Mouse (Mus musculus) adrenal gland, adult (tissue): ENCODE results near the gene Dyrk1b.
"Not testable (repeated sequence)": the region's sequence is repeated elsewhere in the genome, so short reads cannot be mapped to it uniquely, and the experiment has no call there.

ENCODE experiments used
- DNase-seq, 2 experiments: peaks; one replicate each; pipeline ENCODE4 v3.0.0; 2022 to 2023; ENCODE audit warnings: low spot score in 1 of 2; ENCODE audit not compliant: inconsistent age in 2 of 2

The Dyrk1b gene

DNA sequence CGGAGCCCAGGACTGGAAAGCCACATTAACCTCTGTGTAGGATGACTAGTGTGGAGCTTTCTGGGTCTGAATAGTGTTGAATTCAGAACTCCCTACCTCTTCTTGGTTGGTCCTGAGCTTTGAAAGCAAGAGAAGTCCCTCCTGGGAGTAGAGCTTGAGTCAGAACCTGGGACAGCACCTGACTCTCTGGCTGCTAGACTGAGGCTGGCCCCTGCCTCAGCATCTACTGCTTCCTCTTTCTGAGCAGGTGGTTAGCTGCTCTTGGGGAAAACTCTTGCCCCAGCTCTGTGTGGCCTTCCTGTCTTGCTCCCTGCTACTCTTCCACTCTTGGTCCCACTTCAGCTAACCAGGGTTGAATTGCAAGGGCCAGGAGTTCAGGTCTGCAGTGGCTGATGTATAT, 12.6 kb downstream of the Dyrk1b start:
- DNase-seq = peak in 1 of 2 experiments; percentile 26

DNA sequence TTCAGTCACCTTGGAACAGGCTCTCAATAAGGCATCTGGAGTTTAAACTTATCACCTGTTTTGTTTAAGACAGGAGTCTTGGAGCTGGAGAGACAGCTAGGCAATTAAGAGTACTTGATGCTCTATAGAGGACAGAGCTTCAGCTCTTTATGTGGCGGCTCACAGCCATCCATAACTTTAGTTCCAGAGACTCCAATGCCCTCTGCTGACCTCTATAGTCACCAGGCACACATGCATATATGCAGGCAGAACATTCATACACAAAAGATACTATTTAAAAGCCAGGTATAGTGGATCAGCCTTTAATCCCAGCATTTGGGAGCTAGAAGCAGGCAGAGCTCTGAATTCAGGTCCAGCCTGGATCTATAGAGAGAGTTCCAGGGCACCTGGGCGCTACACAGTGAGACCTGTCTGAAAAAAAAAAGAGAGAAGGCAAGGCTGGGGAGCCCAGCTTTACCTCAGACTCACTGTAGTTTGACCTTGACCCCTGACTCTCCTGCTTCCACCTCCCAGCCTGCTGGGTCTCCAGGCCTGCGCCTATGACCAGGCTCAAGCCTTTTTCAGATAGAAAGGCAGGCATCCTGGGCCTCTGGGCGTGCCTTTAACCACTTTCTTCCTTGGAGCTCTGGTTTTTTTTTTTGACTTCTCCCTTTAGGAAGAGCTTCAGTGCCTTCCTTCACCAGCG, 16.3 kb downstream of the Dyrk1b start:
- peak in 1 of 2 experiments; percentile 35 for DNase-seq

- DNase-seq = peak in 1 of 2 experiments; percentile 45
Measured at GRCm38 (mm10) chr7:28196528-28196927, 17.3 kb downstream of the Dyrk1b start.

DNA sequence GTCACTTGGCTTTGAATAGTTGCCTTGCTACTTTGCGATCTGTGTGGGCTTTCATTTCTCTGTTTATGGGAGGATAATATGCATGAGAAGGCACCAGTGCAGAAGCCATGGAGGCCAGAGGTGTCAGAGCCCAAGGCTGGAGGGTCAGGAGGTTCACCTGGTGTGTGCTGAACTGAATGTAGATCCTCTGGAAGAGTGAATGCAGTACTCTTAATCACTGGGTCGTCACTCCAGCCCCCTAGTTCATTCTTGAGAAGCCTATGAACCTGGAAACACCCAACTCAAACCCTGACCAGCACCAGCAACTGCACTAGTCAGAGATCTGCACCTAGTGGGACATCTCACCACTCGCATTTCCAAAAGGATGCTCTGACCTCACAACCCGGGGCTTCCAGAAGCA, 19.8 kb downstream of the Dyrk1b start:
- no peak for DNase-seq

- DNase-seq = peak in 1 of 2 experiments; percentile 66
Measured at GRCm38 (mm10) chr7:28203207-28204108, 24.2 kb downstream of the Dyrk1b start.

DNA sequence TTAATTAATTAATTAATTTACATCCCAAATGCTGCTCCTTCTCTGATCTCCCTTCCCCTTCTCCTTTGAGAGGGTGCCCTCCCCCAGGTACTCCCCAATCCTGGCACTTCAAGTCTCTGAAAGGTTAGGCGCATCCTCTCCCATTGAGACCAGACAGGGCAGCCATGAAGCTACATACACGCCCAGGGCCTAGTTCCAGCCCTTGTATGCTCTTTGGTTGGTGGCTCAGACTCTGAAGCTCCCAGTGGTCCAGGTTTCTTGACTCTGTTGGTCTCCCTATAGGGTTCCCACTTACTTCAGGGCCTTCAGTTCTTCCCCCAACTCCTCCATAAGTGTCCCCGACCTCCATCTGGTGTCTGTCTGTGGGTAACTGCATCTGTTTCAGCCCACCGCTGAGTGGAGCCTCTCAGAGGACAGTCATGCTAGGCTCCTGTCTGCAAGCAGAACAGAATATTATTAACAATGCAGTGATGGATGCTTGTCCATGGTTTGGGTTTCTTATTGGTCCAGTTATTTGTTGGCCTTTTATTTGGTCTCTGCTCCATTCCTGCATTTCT, 26.9 kb downstream of the Dyrk1b start:
- DNase-seq = peak in 1 of 2 experiments; percentile 50

- no peak for DNase-seq
Measured at GRCm38 (mm10) chr7:28208396-28208987, 29.2 kb downstream of the Dyrk1b start.

DNA sequence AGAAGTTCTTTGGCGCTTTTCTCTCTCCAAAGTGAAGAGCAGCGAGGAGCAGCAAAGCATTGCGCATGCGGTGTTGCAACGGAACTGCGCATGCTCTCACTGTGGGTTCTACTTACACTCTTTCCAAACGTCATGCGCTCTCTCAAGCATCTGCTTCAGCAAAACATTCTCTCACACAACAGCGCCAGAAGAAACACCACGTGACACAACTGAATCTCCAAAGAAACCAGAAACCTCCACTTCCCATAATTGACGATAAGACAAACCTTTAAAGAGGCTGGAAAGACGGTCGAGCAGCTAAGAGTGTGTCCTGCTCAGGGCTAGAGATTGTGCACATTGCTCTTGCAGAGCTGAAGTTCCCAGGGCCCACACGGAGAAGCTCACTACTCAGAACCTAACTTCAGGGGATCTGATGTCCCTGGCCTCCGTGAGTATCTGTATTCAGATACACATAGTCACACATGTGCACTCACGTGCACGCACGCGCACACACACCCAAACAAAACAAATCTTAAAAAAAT, 29.8 kb downstream of the Dyrk1b start:
- peak; percentile 72 to 88 for DNase-seq

- no peak for DNase-seq
Measured at GRCm38 (mm10) chr7:28210731-28211130, 31.5 kb downstream of the Dyrk1b start.

- DNase-seq = peak; percentile 66 to 92
Measured at GRCm38 (mm10) chr7:28214142-28214541, 34.9 kb downstream of the Dyrk1b start.

DNA sequence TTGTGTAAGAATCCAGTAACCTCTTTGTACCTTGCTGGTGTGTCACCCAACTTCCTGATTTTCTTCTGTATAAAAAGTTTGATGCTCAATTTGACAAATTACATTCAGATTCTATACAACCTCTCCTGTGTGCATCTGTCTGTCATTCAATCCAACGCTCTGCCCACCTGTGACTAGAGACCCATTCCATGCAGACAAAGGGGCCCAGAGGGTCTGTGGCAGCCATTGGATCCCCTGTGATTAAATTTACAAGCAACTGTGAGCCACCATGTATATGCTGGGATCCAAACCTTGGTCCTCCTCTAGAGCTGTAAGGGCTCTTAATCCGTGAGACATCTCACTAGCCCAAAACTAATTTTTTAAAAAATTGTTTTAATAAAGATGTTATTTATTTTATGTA, 36.7 kb downstream of the Dyrk1b start:
- not testable (repeated sequence) for DNase-seq

GRCm38 (mm10) chr7:28217811-28218210, 38.5 kb downstream of the Dyrk1b start:
- not testable (repeated sequence) for DNase-seq

- DNase-seq = peak in 1 of 2 experiments; percentile 31
Measured at GRCm38 (mm10) chr7:28218951-28219740, 39.9 kb downstream of the Dyrk1b start.

GRCm38 (mm10) chr7:28226836-28227235, 47.6 kb downstream of the Dyrk1b start:
- DNase-seq = not testable (repeated sequence)

DNA sequence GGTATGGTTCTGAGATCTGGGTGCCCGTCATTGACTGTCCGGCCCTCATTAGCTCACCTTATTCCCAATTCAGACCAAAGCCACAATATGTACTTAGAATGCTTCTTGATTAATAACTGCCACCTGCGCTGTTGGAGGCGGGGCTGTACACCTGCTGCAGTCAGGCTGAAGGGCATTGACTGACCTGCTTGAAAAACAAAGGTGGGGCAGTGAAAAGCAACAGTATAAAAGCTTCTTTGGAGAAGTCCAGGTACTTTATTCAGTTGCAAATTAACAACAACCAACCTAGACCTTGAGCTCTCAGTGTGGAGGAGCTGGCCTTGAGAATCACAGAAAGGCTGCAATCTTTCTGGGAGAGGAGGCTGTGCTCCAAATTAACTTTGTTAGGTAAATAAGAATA, 48.2 kb downstream of the Dyrk1b start:
- DNase-seq = peak in 1 of 2 experiments; percentile 29
